Mouse (Mus musculus) urinary bladder, postnatal 10 days (tissue): ENCODE data around the gene Kl.

Experiments used
- DNase-seq: peaks from one replicate; pipeline ENCODE4 v3.0.0; 2022; ENCODE audit warnings: low spot score

The Kl gene

DNA sequence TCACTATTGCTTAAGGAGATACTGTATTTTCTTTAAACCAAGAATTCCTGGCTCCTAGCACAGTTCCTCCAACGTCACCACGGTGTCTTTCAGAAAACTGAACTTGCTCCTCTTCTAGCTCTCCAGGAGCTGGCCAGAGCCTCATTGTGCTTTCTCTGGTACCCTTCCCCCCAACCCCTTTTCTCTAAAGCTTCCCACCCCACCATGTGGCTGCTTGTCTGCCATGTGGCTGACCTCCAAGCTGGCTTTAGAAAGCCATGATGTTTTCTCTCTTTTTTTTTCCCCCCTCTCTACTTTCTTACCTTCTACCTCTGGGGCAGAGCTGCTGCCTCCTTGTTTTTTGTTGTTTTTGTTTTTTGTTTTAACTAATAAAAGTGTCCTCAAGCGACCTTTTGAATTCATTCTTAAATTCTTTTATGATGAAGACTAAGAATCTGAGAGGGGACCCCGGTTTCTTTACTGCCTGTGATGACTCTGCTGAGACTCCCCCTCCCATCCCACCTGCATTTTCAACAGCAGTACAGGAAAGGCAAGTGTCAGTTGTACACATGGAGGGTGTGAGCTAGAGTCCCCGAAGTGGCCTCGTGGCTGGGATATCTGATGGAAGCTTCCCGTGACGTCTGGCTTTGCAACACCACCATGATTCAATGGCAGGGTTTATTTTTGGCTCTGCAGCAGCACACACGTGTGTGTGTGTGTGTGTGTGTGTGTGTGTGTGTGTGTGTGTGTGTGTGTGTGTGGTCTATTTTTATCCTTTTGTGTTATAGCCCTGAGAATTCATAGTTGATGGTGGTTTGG is 82.5 kb downstream of the Kl start:
- DNase-seq: no peak

DNA sequence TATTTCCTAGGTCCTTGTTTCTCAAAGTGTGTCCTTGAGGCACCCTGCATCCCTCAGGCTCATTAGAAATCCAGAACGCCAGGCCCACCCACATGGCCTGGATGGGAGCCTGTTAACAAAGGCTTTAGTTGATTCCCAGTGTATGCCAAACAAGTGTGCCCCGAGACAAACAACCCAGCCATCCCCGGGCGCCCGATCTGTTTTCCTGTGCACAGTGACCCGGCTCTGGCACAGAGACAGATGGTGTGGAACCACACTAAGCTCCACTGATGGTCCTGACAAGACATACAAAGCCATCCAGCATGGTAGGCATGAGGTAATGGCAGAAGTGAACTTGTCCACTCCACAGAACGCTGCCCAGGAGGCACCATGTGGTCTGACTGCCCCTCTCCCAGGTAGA is 85.5 kb downstream of the Kl start:
- DNase-seq: no peak

DNA sequence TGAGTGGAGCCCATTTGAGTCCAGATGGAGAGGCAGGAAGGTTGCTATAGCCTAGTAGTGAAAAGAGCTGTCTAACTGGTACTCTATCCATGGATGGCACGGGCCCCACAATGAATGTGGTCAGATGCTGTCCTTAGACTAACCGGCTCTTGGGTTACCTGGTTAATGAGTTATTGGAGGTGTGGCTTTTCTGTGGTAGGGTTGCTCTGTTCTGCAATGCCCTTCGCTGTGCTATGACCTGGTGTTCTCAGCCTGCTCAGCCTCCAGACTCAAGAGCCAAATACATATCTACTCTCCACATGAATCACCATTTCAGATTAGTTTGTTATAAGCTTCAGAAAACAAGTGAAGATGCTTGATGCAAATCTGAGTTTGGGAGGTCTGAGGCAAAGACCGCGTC is 90.5 kb downstream of the Kl start:
- DNase-seq: no peak
